Mouse (Mus musculus): ENCODE results near the gene Dnmt3c. TPM values are rescaled to one million over a fixed set of nuclear protein-coding genes. Genes with fewer than 3 reads are reported as not detected.
A peak's percentile ranks its signal among the peaks of the same experiment; 100 is the strongest.

The Dnmt3c gene
- total and polyA plus RNA-seq, 3 experiments: 0.04 TPM; not detected in 2

DNA sequence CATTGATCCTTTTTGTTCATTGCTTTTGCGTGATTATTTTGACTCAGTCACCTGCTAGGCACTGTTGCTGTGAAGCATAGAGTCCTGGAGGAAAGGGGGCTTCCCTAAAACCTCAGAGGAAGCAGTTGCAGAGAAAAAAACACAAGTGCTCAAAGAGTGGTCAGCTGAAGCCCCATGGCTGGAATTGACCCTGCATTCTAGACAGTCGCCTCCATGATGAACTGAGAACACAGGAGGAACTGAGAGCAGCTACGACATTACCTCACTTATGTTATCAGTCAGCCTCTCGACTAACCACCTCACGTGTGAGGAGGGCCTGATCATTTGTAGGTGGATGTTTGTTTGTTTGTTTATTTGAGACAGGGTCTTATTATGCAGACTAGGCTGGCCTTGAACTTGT, 65.7 kb downstream of the Dnmt3c start:
- H3K27ac ChIP-seq (ENCODE audit: insufficient read depth, low read depth): no peak overlapping the region
- H3K4me3 ChIP-seq (replicated peaks in 1 of 3; ENCODE audit: low read depth in 2 of 3, low read length in 2 of 3, poor library complexity in 1 of 3): no peak overlapping the region
- peaks cover 60 to 95% of the 10 kb centered on the region in 2 experiments for H3K36me3 ChIP-seq (replicated peaks in 1 of 2; ENCODE audit: control insufficient read depth in 1 of 2, insufficient read depth in 1 of 2, low read length in 1 of 2)
- H3K27me3 ChIP-seq (replicated peaks): no peaks in the 10 kb centered on the region
- H3K4me2 ChIP-seq (ENCODE audit: insufficient read depth, low read depth, poor library complexity, severe bottlenecking): no peak overlapping the region
- no peaks in the 10 kb centered on the region; the same call in 1 of the 2 replicates for H3K79me2 ChIP-seq (replicated peaks; ENCODE audit: control insufficient read depth, extremely low read depth, insufficient read depth, poor library complexity, severe bottlenecking)
- peaks cover 15 to 48% of the 10 kb centered on the region in 2 experiments for H3K4me1 ChIP-seq (ENCODE audit: control insufficient read depth in 1 of 2, insufficient read depth in 2 of 2)
- peak; percentile 56 for DNase-seq (ENCODE audit: extremely low read depth)
- in situ Hi-C loops (cut with MboI; ENCODE audit: low pct_ligation_motif_present, low pct_unique_long_range_greater_than_20kb, low sequenced_read_pairs): no loop called here
- TF ChIP-seq IRF4 (IDR thresholded peaks at IDR 0.05; ENCODE audit: low read depth, low read length) (peak; percentile 99), SMC3 (IDR thresholded peaks at IDR 0.05; ENCODE audit: low read depth, low read length) (no peak), ELF1 (IDR thresholded peaks at IDR 0.05; ENCODE audit: low read depth, low read length) (no peak; the same call in 1 of the 2 replicates), ZNF384 (IDR thresholded peaks at IDR 0.05; ENCODE audit: low read depth, low read length) (peak; percentile 81), ZKSCAN1 (IDR thresholded peaks at IDR 0.05; ENCODE audit: borderline replicate concordance, low read depth, low read length) (no peak), CHD2 (IDR thresholded peaks at IDR 0.05; ENCODE audit: low read length) (peak; percentile 34; the same call in 1 of the 2 replicates), ZMIZ1 (IDR thresholded peaks at IDR 0.05; ENCODE audit: low read depth, low read length) (no peak), SIN3A (IDR thresholded peaks at IDR 0.05; ENCODE audit: low read length) (no peak), JUN (IDR thresholded peaks at IDR 0.05; ENCODE audit: insufficient read depth, low read depth, low read length) (peak; percentile 83), MAFK (IDR thresholded peaks at IDR 0.05; ENCODE audit: insufficient replicate concordance, low read length) (peak; percentile 30; the same call in 1 of the 2 replicates), MAX (IDR thresholded peaks at IDR 0.05; ENCODE audit: low read length) (0 out of 2 replicates have a peak, but pooled peaks have one; percentile 32), KAT2A (IDR thresholded peaks at IDR 0.05; ENCODE audit: insufficient replicate concordance, low read length) (0 out of 2 replicates have a peak, but pooled peaks have one; percentile 10), MXI1 (IDR thresholded peaks at IDR 0.05; ENCODE audit: low read depth, low read length) (no peak), CHD1 (IDR thresholded peaks at IDR 0.05; ENCODE audit: low read depth, low read length) (no peak), RAD21 (IDR thresholded peaks at IDR 0.05; ENCODE audit: low read depth, low read length) (no peak), MYC (IDR thresholded peaks at IDR 0.05; ENCODE audit: low read depth, low read length) (peak; percentile 59), UBTF (IDR thresholded peaks at IDR 0.05; ENCODE audit: low read depth, low read length) (no peak), USF2 (conservative IDR thresholded peaks at IDR 0.05; ENCODE audit: low read depth, low read length) (no peak), PAX5 (IDR thresholded peaks at IDR 0.05; ENCODE audit: low read length) (no peak), MEF2A (IDR thresholded peaks at IDR 0.05; ENCODE audit: borderline replicate concordance, low read depth, low read length) (peak; percentile 77), ZC3H11A (IDR thresholded peaks at IDR 0.05; ENCODE audit: low read depth, low read length) (no peak), GABPA (IDR thresholded peaks at IDR 0.05; ENCODE audit: insufficient replicate concordance, low read depth, low read length) (no peak), POLR2A (IDR thresholded peaks at IDR 0.05; ENCODE audit: low read depth, low read length) (no peak), MAZ (IDR thresholded peaks at IDR 0.05; ENCODE audit: low read depth, low read length) (no peak), NELFE (IDR thresholded peaks at IDR 0.05; ENCODE audit: low read depth, low read length) (no peak), RCOR1 (conservative IDR thresholded peaks at IDR 0.05; ENCODE audit: low read depth, low read length) (peak; percentile 78), E2F4 (IDR thresholded peaks at IDR 0.05; ENCODE audit: insufficient replicate concordance, low read depth, low read length) (no peak), TBP (conservative IDR thresholded peaks at IDR 0.05; ENCODE audit: low read depth, low read length) (no peak), TCF12 (IDR thresholded peaks at IDR 0.05; ENCODE audit: low read depth, low read length) (peak; percentile 56), HCFC1 (IDR thresholded peaks at IDR 0.05; ENCODE audit: low read depth, low read length) (no peak), USF1 (IDR thresholded peaks at IDR 0.05; ENCODE audit: low read depth, low read length) (no peak), CTCF (conservative IDR thresholded peaks at IDR 0.05 in 1 of 2, IDR thresholded peaks at IDR 0.05 in 1 of 2; ENCODE audit: low read depth in 2 of 2, low read length in 2 of 2) (no peak), ETS1 (conservative IDR thresholded peaks at IDR 0.05; ENCODE audit: low read depth, low read length) (peak; percentile 83), JUND (conservative IDR thresholded peaks at IDR 0.05; ENCODE audit: low read depth, low read length) (peak; percentile 88), BHLHE40 (IDR thresholded peaks at IDR 0.05; ENCODE audit: low read depth, low read length) (peak; percentile 98), EP300 (IDR thresholded peaks at IDR 0.05; ENCODE audit: low read length) (peak; percentile 96), POLR2AphosphoS2 (IDR thresholded peaks at IDR 0.05; ENCODE audit: low read depth, low read length) (no peak), NRF1 (IDR thresholded peaks at IDR 0.05; ENCODE audit: low read depth, low read length) (no peak)
- H3K9me3 ChIP-seq (replicated peaks; ENCODE audit: low read length): no peaks in the 10 kb centered on the region
- dilution Hi-C loops (cut with MboI; ENCODE audit: extremely low pct_ligation_motif_present, extremely low pct_unique_long_range_greater_than_20kb, low sequenced_read_pairs): no loop called here
- H3K9ac ChIP-seq (ENCODE audit: insufficient read depth, low read depth): no peak overlapping the region

Data from CH12.LX (cell line).